Mouse (Mus musculus): ENCODE data around the gene Olfr675. TPM values are rescaled to one million over a fixed set of nuclear protein-coding genes. Genes with fewer than 3 reads are reported as not detected.

The Olfr675 gene
- polyA plus RNA-seq, 1 experiment from 2014 or later, result not detected

Other genes with a start within 250 kb of the Olfr675 start
- not detected in 2 replicates for gene Usp17lb, start 185.9 kb downstream of the Olfr675 start, polyA plus RNA-seq (2015; fragmentation: Nextera tagmentation; extraction: Ambion mirVana)
- not detected in 2 replicates for gene Usp17la, start 171.5 kb downstream of the Olfr675 start, polyA plus RNA-seq (2015; fragmentation: Nextera tagmentation; extraction: Ambion mirVana)
- gene Olfr665, start 150.4 kb downstream of the Olfr675 start, polyA plus RNA-seq (2015; fragmentation: Nextera tagmentation; extraction: Ambion mirVana), result not detected in 2 replicates
- gene Olfr666, start 132.5 kb downstream of the Olfr675 start, polyA plus RNA-seq (2015; fragmentation: Nextera tagmentation; extraction: Ambion mirVana), result not detected in 2 replicates
- not detected in 2 replicates for gene Olfr667, start 107.0 kb downstream of the Olfr675 start, polyA plus RNA-seq (2015; fragmentation: Nextera tagmentation; extraction: Ambion mirVana)
- gene Olfr668, start 100.4 kb downstream of the Olfr675 start, polyA plus RNA-seq (2015; fragmentation: Nextera tagmentation; extraction: Ambion mirVana), result not detected in 2 replicates
- gene Olfr669, start 94.2 kb downstream of the Olfr675 start, polyA plus RNA-seq (2015; fragmentation: Nextera tagmentation; extraction: Ambion mirVana), result not detected in 2 replicates
- gene Olfr670, start 65.8 kb downstream of the Olfr675 start, polyA plus RNA-seq (2015; fragmentation: Nextera tagmentation; extraction: Ambion mirVana), result not detected in 2 replicates
- not detected in 2 replicates for gene Olfr671, start 49.3 kb downstream of the Olfr675 start, polyA plus RNA-seq (2015; fragmentation: Nextera tagmentation; extraction: Ambion mirVana)
- not detected in 2 replicates for gene Olfr672, start 26.4 kb downstream of the Olfr675 start, polyA plus RNA-seq (2015; fragmentation: Nextera tagmentation; extraction: Ambion mirVana)
- not detected in 2 replicates for gene Olfr676, start 4.2 kb upstream of the Olfr675 start, polyA plus RNA-seq (2015; fragmentation: Nextera tagmentation; extraction: Ambion mirVana)
- gene Olfr677, start 22.9 kb upstream of the Olfr675 start, polyA plus RNA-seq (2015; fragmentation: Nextera tagmentation; extraction: Ambion mirVana), result not detected in 2 replicates
- gene Olfr678, start 36.0 kb upstream of the Olfr675 start, polyA plus RNA-seq (2015; fragmentation: Nextera tagmentation; extraction: Ambion mirVana), result not detected in 2 replicates
- gene Olfr679, start 52.7 kb upstream of the Olfr675 start, polyA plus RNA-seq (2015; fragmentation: Nextera tagmentation; extraction: Ambion mirVana), result not detected in 2 replicates
- not detected in 2 replicates for gene Olfr680-ps1, start 64.4 kb upstream of the Olfr675 start, polyA plus RNA-seq (2015; fragmentation: Nextera tagmentation; extraction: Ambion mirVana)
- gene Olfr681, start 88.4 kb upstream of the Olfr675 start, polyA plus RNA-seq (2015; fragmentation: Nextera tagmentation; extraction: Ambion mirVana), result not detected in 2 replicates
- not detected in 2 replicates for gene Olfr683, start 118.6 kb upstream of the Olfr675 start, polyA plus RNA-seq (2015; fragmentation: Nextera tagmentation; extraction: Ambion mirVana)
- gene Olfr684, start 135.2 kb upstream of the Olfr675 start, polyA plus RNA-seq (2015; fragmentation: Nextera tagmentation; extraction: Ambion mirVana), result not detected in 2 replicates
- not detected in 2 replicates for gene Olfr685, start 157.6 kb upstream of the Olfr675 start, polyA plus RNA-seq (2015; fragmentation: Nextera tagmentation; extraction: Ambion mirVana)
- gene Olfr686, start 179.0 kb upstream of the Olfr675 start, polyA plus RNA-seq (2015; fragmentation: Nextera tagmentation; extraction: Ambion mirVana), result not detected in 2 replicates